Mouse (Mus musculus) intestine, embryonic 16.5 days (tissue): Measurements from ENCODE around the gene Tmbim1. TPM values are rescaled to one million over a fixed set of nuclear protein-coding genes. Genes with fewer than 3 reads are reported as not detected.

Experiments
- ATAC-seq: fragments of 200-750 bp; cut with Nextera tagmentation; 2 replicates; pipeline ENCODE4 v1.8.0; 2017; ENCODE audit warnings: moderate TSS enrichment, moderate library complexity
- H3K27ac ChIP-seq: fragments of 300-500 bp; sonication (generic); 2 replicates; pipeline ENCODE4 v1.5.1; 2014; ENCODE audit warnings: mild to moderate bottlenecking, low read length
- H3K27me3 ChIP-seq: fragments of 300-500 bp; sonication (generic); replicated peaks from 2 replicates; pipeline ENCODE4 v1.6.1; 2014; ENCODE audit warnings: low read length, control low read depth, mixed read lengths; ENCODE audit not compliant: control insufficient read depth, insufficient read depth
- H3K36me3 ChIP-seq: fragments of 300-500 bp; sonication (generic); 2 replicates; pipeline ENCODE4 v1.6.1; 2014; ENCODE audit warnings: low read length, control low read depth; ENCODE audit not compliant: control insufficient read depth, insufficient read depth
- H3K4me1 ChIP-seq: fragments of 300-500 bp; sonication (generic); 2 replicates; pipeline ENCODE4 v1.6.1; 2014; ENCODE audit warnings: low read length, control low read depth, mixed read lengths; ENCODE audit not compliant: control insufficient read depth, insufficient read depth
- H3K4me2 ChIP-seq: fragments of 300-500 bp; sonication (generic); 2 replicates; pipeline ENCODE4 v1.6.1; 2014; ENCODE audit warnings: low read depth, low read length, control low read depth
- H3K4me3 ChIP-seq: fragments of 300-500 bp; sonication (generic); 2 replicates; pipeline ENCODE4 v1.5.1; 2014; ENCODE audit warnings: mild to moderate bottlenecking, low read length
- H3K9ac ChIP-seq: fragments of 300-500 bp; sonication (generic); 2 replicates; pipeline ENCODE4 v1.6.1; 2014; ENCODE audit warnings: low read depth, low read length
- H3K9me3 ChIP-seq: fragments of 300-500 bp; sonication (generic); 2 replicates; pipeline ENCODE4 v1.6.1; 2016; ENCODE audit warnings: low read length, control low read depth; ENCODE audit not compliant: control insufficient read depth
- WGBS: fragments of 180-500 bp; shearing (Covaris S2); extraction: QIAGEN DNeasy Blood & Tissue Kit; methylation state at CpG from one replicate; pipeline ENCODE4 v1.1.7; 2014; 5-methylcytosine and 5-hydroxymethylcytosine counted together
- polyA plus RNA-seq: library from polyadenylated mRNA; unstranded; fragments of >200 nt; fragmentation: Nextera tagmentation; extraction: Ambion mirVana; gene quantifications from 2 replicates; pipeline ENCODE4 v1.2.1, GENCODE M21; 2015

Tmbim1 gene
- polyA plus RNA-seq, 1 experiment from 2014 or later, result 79.8 TPM

- 96% methylated on average over 6 of the region's 6 CpGs for WGBS
- Histone ChIP-seq H3K9ac (no peak overlapping the region), H3K36me3 (no peaks in the 10 kb centered on the region), H3K27me3 (no peaks in the 10 kb centered on the region), H3K4me2 (no peak overlapping the region), H3K4me3 (no peak overlapping the region), H3K27ac (no peak overlapping the region), H3K9me3 (no peaks in the 10 kb centered on the region), H3K4me1 (peaks cover 5% of the 10 kb centered on the region)
- no peak for ATAC-seq
These were observed 34.9 kb upstream of the Tmbim1 start for GRCm38 (mm10) chr1:74340361-74340764.

GRCm38 (mm10) chr1:74339917-74340316 is 34.5 kb upstream of the Tmbim1 start:
- no peak overlapping the region for H3K4me3 ChIP-seq
- H3K27me3 ChIP-seq, result no peaks in the 10 kb centered on the region
- 87% methylated on average over 9 of the region's 9 CpGs for WGBS
- no peak overlapping the region for H3K4me2 ChIP-seq
- H3K9me3 ChIP-seq, result no peaks in the 10 kb centered on the region
- no peak overlapping the region for H3K9ac ChIP-seq
- no peak overlapping the region for H3K27ac ChIP-seq
- H3K36me3 ChIP-seq, result no peaks in the 10 kb centered on the region
- ATAC-seq, result no peak
- peaks cover 5% of the 10 kb centered on the region for H3K4me1 ChIP-seq

- 84% methylated on average over 4 of the region's 4 CpGs for WGBS
- ATAC-seq, result no peak
- Histone ChIP-seq H3K9me3 (no peaks in the 10 kb centered on the region), H3K4me3 (no peak overlapping the region), H3K4me1 (peaks cover 7% of the 10 kb centered on the region), H3K4me2 (no peak overlapping the region), H3K27ac (no peak overlapping the region), H3K9ac (no peak overlapping the region), H3K36me3 (no peaks in the 10 kb centered on the region), H3K27me3 (no peaks in the 10 kb centered on the region)
These were observed 33.2 kb upstream of the Tmbim1 start for GRCm38 (mm10) chr1:74338626-74339025.

GRCm38 (mm10) chr1:74338013-74338412 is 32.6 kb upstream of the Tmbim1 start:
- 81% methylated on average over 5 of the region's 5 CpGs for WGBS
- no peaks in the 10 kb centered on the region for H3K27me3 ChIP-seq
- no peak overlapping the region for H3K4me2 ChIP-seq
- ATAC-seq, result no peak
- no peak overlapping the region for H3K27ac ChIP-seq
- H3K4me1 ChIP-seq, result peaks cover 9% of the 10 kb centered on the region
- H3K9ac ChIP-seq, result no peak overlapping the region
- H3K36me3 ChIP-seq, result no peaks in the 10 kb centered on the region
- H3K4me3 ChIP-seq, result no peak overlapping the region
- H3K9me3 ChIP-seq, result no peaks in the 10 kb centered on the region

- Histone ChIP-seq H3K9ac (no peak overlapping the region), H3K27ac (no peak overlapping the region), H3K36me3 (no peaks in the 10 kb centered on the region), H3K9me3 (no peaks in the 10 kb centered on the region), H3K4me3 (no peak overlapping the region), H3K4me2 (no peak overlapping the region), H3K4me1 (peaks cover 8% of the 10 kb centered on the region), H3K27me3 (no peaks in the 10 kb centered on the region)
- 90% methylated on average over 3 of the region's 3 CpGs for WGBS
- ATAC-seq, result no peak
These were observed 31.9 kb upstream of the Tmbim1 start for GRCm38 (mm10) chr1:74337241-74337771.

- ATAC-seq, result no peak
- no peak overlapping the region for H3K4me2 ChIP-seq
- H3K4me3 ChIP-seq, result no peak overlapping the region
- no peak overlapping the region for H3K9ac ChIP-seq
- H3K9me3 ChIP-seq, result no peaks in the 10 kb centered on the region
- WGBS, result 75% methylated on average over 6 of the region's 6 CpGs
- H3K27me3 ChIP-seq, result no peaks in the 10 kb centered on the region
- H3K36me3 ChIP-seq, result no peaks in the 10 kb centered on the region
- no peak overlapping the region for H3K27ac ChIP-seq
- H3K4me1 ChIP-seq, result peaks cover 20% of the 10 kb centered on the region
These were observed 30.2 kb upstream of the Tmbim1 start for GRCm38 (mm10) chr1:74335436-74336170.

GRCm38 (mm10) chr1:74335033-74335432 is 29.6 kb upstream of the Tmbim1 start:
- H3K36me3 ChIP-seq, result no peaks in the 10 kb centered on the region
- H3K4me2 ChIP-seq, result no peak overlapping the region
- H3K9ac ChIP-seq, result no peak overlapping the region
- no peaks in the 10 kb centered on the region for H3K27me3 ChIP-seq
- H3K9me3 ChIP-seq, result no peaks in the 10 kb centered on the region
- H3K27ac ChIP-seq, result no peak overlapping the region
- WGBS, result 59% methylated on average over 4 of the region's 4 CpGs
- H3K4me1 ChIP-seq, result peaks cover 26% of the 10 kb centered on the region
- no peak overlapping the region for H3K4me3 ChIP-seq
- ATAC-seq, result no peak

- H3K4me2 ChIP-seq, result no peak overlapping the region
- no peak overlapping the region for H3K4me3 ChIP-seq
- H3K36me3 ChIP-seq, result no peaks in the 10 kb centered on the region
- no peaks in the 10 kb centered on the region for H3K27me3 ChIP-seq
- H3K27ac ChIP-seq, result no peak overlapping the region
- ATAC-seq, result no peak
- no peak overlapping the region for H3K9ac ChIP-seq
- H3K4me1 ChIP-seq, result peaks cover 26% of the 10 kb centered on the region
- WGBS, result 76% methylated on average over 3 of the region's 3 CpGs
- no peaks in the 10 kb centered on the region for H3K9me3 ChIP-seq
These were observed 29.2 kb upstream of the Tmbim1 start for GRCm38 (mm10) chr1:74334607-74335006.

- peaks cover 28% of the 10 kb centered on the region for H3K4me1 ChIP-seq
- H3K4me2 ChIP-seq, result peak overlapping the region; percentile 88
- H3K36me3 ChIP-seq, result no peaks in the 10 kb centered on the region
- peak overlapping the region; percentile 55 for H3K27ac ChIP-seq
- no peak for ATAC-seq
- peak overlapping the region; percentile 53 for H3K4me3 ChIP-seq
- H3K9ac ChIP-seq, result peak overlapping the region; percentile 65
- no peaks in the 10 kb centered on the region for H3K9me3 ChIP-seq
- no peaks in the 10 kb centered on the region for H3K27me3 ChIP-seq
- WGBS, result 6% methylated on average over 9 of the region's 9 CpGs
These were observed 27.5 kb upstream of the Tmbim1 start for GRCm38 (mm10) chr1:74332930-74333329.
